ENCODE assay signal across 12 mouse cellular contexts in genomic region chr7:45634946-45635681, GRCm38 (mm10). TPM values are rescaled to one million over a fixed set of nuclear protein-coding genes. Genes with fewer than 3 reads are reported as not detected.
A peak's percentile ranks its signal among the peaks of the same experiment; 100 is the strongest.
DNase-seq lines count a peak whose midpoint lies in the region.
"Had no signal": no experiment of that assay in that cellular context is flagged by ENCODE, and none has a peak within 500 bp of the region (broad histone marks: within the 10 kb centered on the region; RNA-seq: fewer than 3 reads in every experiment).

No protein-coding gene starts in this region.

- DNase-seq in heart, adult 18-20 months = peak; percentile 45 to 72
- no peak for DNase-seq in heart, postnatal 25 days (ENCODE audit: low spot score)
- peak; percentile 75 for DNase-seq in MEL-GATA-1-ER (ENCODE audit: extremely low read depth, low read depth)
- DNase-seq in heart, postnatal 4 days = peak; percentile 45
- DNase-seq in lung, postnatal 36 days = peak; percentile 78
- DNase-seq in right cerebral cortex, postnatal 10 days (ENCODE audit: low spot score in 2 of 2) = no peak
- DNase-seq in thymus, postnatal 14 days = no peak
- no peak for DNase-seq in urinary bladder, adult 2 months (ENCODE audit: low spot score)
- DNase-seq: cerebellum, adult 2 months; gastrocnemius, postnatal 36 days; retina, postnatal 1 day had no signal

- intact Hi-C loops in heart, postnatal 25 days (cut with DNase I) = no loop called here

RNA-seq across cellular contexts. Expression of gene Mamstr, which starts 4.7 kb away (rescaled TPM):
- 1 to 10 TPM; 2.4 to 2.6 TPM for total RNA-seq in heart, adult 18-20 months (2021)
- 1 to 10 TPM; 6.0 to 8.4 TPM for total RNA-seq in heart, postnatal 25 days (2021)
- total RNA-seq in heart, postnatal 4 days (2021) = 10 to 100 TPM in 1 of 2 experiments, 1 to 10 TPM in 1; 8.8 to 11.7 TPM
- 8.4 and 11.3 TPM in 2 replicates for polyA plus RNA-seq in urinary bladder, adult 2 months (2012; rRNA removed)

RNA-seq across cellular contexts. Expression of gene Rasip1, which starts 7.8 kb away (rescaled TPM):
- 10 to 100 TPM; 21.6 to 26.8 TPM for total RNA-seq in heart, adult 18-20 months (2021)
- 10 to 100 TPM; 26.3 to 33.6 TPM for total RNA-seq in heart, postnatal 25 days (2021)
- total RNA-seq in heart, postnatal 4 days (2021) = 10 to 100 TPM; 50.0 to 50.5 TPM
- 7.3 and 11.8 TPM in 2 replicates for polyA plus RNA-seq in urinary bladder, adult 2 months (2012; rRNA removed)

RNA-seq across cellular contexts. Expression of gene Izumo1, which starts 13.5 kb away (rescaled TPM):
- under 1 TPM; 0.17 to 0.26 TPM for total RNA-seq in heart, adult 18-20 months (2021)
- total RNA-seq in heart, postnatal 25 days (2021) = under 1 TPM; 0.21 to 0.39 TPM
- under 1 TPM; 0.56 to 0.60 TPM for total RNA-seq in heart, postnatal 4 days (2021)
- polyA plus RNA-seq in urinary bladder, adult 2 months (2012; rRNA removed) = 0.23 and 0.27 TPM in 2 replicates
- total RNA-seq: gastrocnemius, postnatal 36 days had no signal
- polyA plus RNA-seq: limb, embryonic 11.5 days had no signal

RNA-seq across cellular contexts. Expression of gene Fut1, which starts 18.0 kb away (rescaled TPM):
- not detected for total RNA-seq in heart, adult 18-20 months (2021)
- total RNA-seq in heart, postnatal 25 days (2021) = not detected
- total RNA-seq in heart, postnatal 4 days (2021) = not detected
- polyA plus RNA-seq in urinary bladder, adult 2 months (2012; rRNA removed) = 0.04 TPM in 1 of 2 replicates, not detected in the other
- total RNA-seq: gastrocnemius, postnatal 36 days had no signal

RNA-seq across cellular contexts. Expression of gene Fgf21, which starts 19.8 kb away (rescaled TPM):
- total RNA-seq in heart, adult 18-20 months (2021) = not detected
- total RNA-seq in heart, postnatal 25 days (2021) = not detected
- not detected for total RNA-seq in heart, postnatal 4 days (2021)
- polyA plus RNA-seq in urinary bladder, adult 2 months (2012; rRNA removed) = not detected in 2 replicates
- total RNA-seq: gastrocnemius, postnatal 36 days had no signal
- polyA plus RNA-seq: cerebellum, adult 2 months; limb, embryonic 11.5 days had no signal

Comparison
In these comparisons a context has a peak if more than half of its experiments do, and no peak if none do; other contexts are left out.
1. DNase-seq: peak in heart, adult 18-20 months (2 of 2), MEL-GATA-1-ER (single experiment), heart, postnatal 4 days (single experiment) and lung, postnatal 36 days (single experiment); none in heart, postnatal 25 days (single experiment), right cerebral cortex, postnatal 10 days (0 of 2), thymus, postnatal 14 days (single experiment) and urinary bladder, adult 2 months (single experiment).